Comparison of ENCODE assay signal across 19 mouse cellular contexts in genomic region chr17:9407640-9408039, GRCm38 (mm10). TPM values are rescaled to one million over a fixed set of nuclear protein-coding genes. Genes with fewer than 3 reads are reported as not detected.
DNase-seq lines count a peak whose midpoint lies in the region; ATAC-seq and TF ChIP-seq lines count a peak whose summit lies in the region.
"Had no signal": no experiment of that assay in that cellular context is flagged by ENCODE, and none has a peak within 500 bp of the region (broad histone marks: within the 10 kb centered on the region; RNA-seq: fewer than 3 reads in every experiment).

No protein-coding gene starts in this region.

- no peaks in the 10 kb centered on the region for H3K36me3 ChIP-seq in heart, adult 2 months (ENCODE audit: control insufficient read depth, insufficient read depth, low read length)
- no peaks in the 10 kb centered on the region for H3K36me3 ChIP-seq in heart, embryonic 10.5 days
- no peaks in the 10 kb centered on the region for H3K36me3 ChIP-seq in heart, embryonic 14.5 days (ENCODE audit: control insufficient read depth, insufficient read depth, low read length)
- no peaks in the 10 kb centered on the region for H3K36me3 ChIP-seq in neural tube, embryonic 15.5 days
- H3K36me3 ChIP-seq: limb, embryonic 13.5 days; liver, embryonic 15.5 days; neural tube, embryonic 12.5 days had no signal

- no peaks in the 10 kb centered on the region for H3K9me3 ChIP-seq in heart, embryonic 10.5 days
- H3K9me3 ChIP-seq in heart, embryonic 14.5 days (ENCODE audit: control insufficient read depth, low read length): no peaks in the 10 kb centered on the region
- H3K9me3 ChIP-seq in neural tube, embryonic 15.5 days (replicated peaks): no peaks in the 10 kb centered on the region
- H3K9me3 ChIP-seq: limb, embryonic 13.5 days; liver, embryonic 15.5 days; neural tube, embryonic 12.5 days had no signal

- no peaks in the 10 kb centered on the region for H3K4me1 ChIP-seq in heart, adult 2 months (ENCODE audit: control insufficient read depth, insufficient read depth, low read length)
- peaks cover 8% of the 10 kb centered on the region; the same call in 1 of the 2 replicates for H3K4me1 ChIP-seq in heart, embryonic 10.5 days
- H3K4me1 ChIP-seq in heart, embryonic 14.5 days (ENCODE audit: control insufficient read depth in 2 of 2, insufficient read depth in 2 of 2, low read length in 2 of 2): peaks cover 2 to 11% of the 10 kb centered on the region in 2 experiments
- H3K4me1 ChIP-seq in neural tube, embryonic 15.5 days: peaks cover 7% of the 10 kb centered on the region; the same call in 1 of the 2 replicates
- H3K4me1 ChIP-seq: limb, embryonic 13.5 days; liver, embryonic 15.5 days; neural tube, embryonic 12.5 days had no signal

- peak overlapping the region; percentile 60 for H3K4me2 ChIP-seq in heart, embryonic 14.5 days (ENCODE audit: low read length)
- no peak overlapping the region for H3K4me2 ChIP-seq in neural tube, embryonic 15.5 days
- H3K4me2 ChIP-seq: limb, embryonic 13.5 days; liver, embryonic 15.5 days; neural tube, embryonic 12.5 days had no signal

- H3K79me2 ChIP-seq in heart, adult 2 months (replicated peaks; ENCODE audit: control insufficient read depth, insufficient read depth, low read length): no peaks in the 10 kb centered on the region

- DNase-seq in heart, adult 2 months: peak in 1 of 2 experiments; percentile 2
- DNase-seq in heart, embryonic 10.5 days (ENCODE audit: low spot score): no peak
- DNase-seq in lung, postnatal 36 days: peak; percentile 0
- no peak for DNase-seq in lung, adult 18-20 months
- DNase-seq in adrenal gland, postnatal 25 days: no peak
- DNase-seq: cerebellum, adult 11 months; cerebellum, postnatal 14 days; kidney, adult 2 months; kidney, postnatal 36 days; lung, postnatal 14 days; right cerebral cortex, postnatal 4 days; thymus, postnatal 14 days had no signal

- no peak overlapping the region for H3K9ac ChIP-seq in heart, adult 2 months (ENCODE audit: low read depth, low read length)
- H3K9ac ChIP-seq in heart, embryonic 14.5 days (ENCODE audit: low read length): no peak overlapping the region
- no peak overlapping the region for H3K9ac ChIP-seq in neural tube, embryonic 15.5 days (replicated peaks)
- H3K9ac ChIP-seq: limb, embryonic 13.5 days; liver, embryonic 15.5 days; neural tube, embryonic 12.5 days had no signal

- TF ChIP-seq POLR2A in heart, adult 2 months (IDR thresholded peaks at IDR 0.05; ENCODE audit: insufficient read depth, low read depth, low read length): no peak

- H3K4me3 ChIP-seq in heart, adult 2 months: peak overlapping the region; percentile 12; the same call in 1 of the 2 replicates
- H3K4me3 ChIP-seq in heart, embryonic 10.5 days: no peak overlapping the region
- peak overlapping the region; percentile 2 to 9; a peak in 2 of 4 replicates for H3K4me3 ChIP-seq in heart, embryonic 14.5 days (ENCODE audit: control insufficient read depth in 1 of 2, insufficient read depth in 1 of 2, low read depth in 1 of 2, low read length in 2 of 2)
- H3K4me3 ChIP-seq in neural tube, embryonic 15.5 days (replicated peaks): no peak overlapping the region
- H3K4me3 ChIP-seq: limb, embryonic 13.5 days; liver, embryonic 15.5 days; neural tube, embryonic 12.5 days had no signal

- WGBS in heart, adult 2 months: 42% methylated on average over 6 of the region's 6 CpGs
- 41% methylated on average over 6 of the region's 6 CpGs for WGBS in heart, embryonic 10.5 days
- WGBS in heart, embryonic 14.5 days: 18% methylated on average over 6 of the region's 6 CpGs
- 57% methylated on average over 6 of the region's 6 CpGs for WGBS in neural tube, embryonic 15.5 days

- ATAC-seq in heart, embryonic 14.5 days (ENCODE audit: insufficient number of reproducible peaks, insufficient read depth, low FRiP score, low read depth): no peak; the same call in 1 of the 2 replicates
- ATAC-seq in neural tube, embryonic 15.5 days (ENCODE audit: low FRiP score): no peak

- no peak overlapping the region for H3K27ac ChIP-seq in heart, adult 2 months
- H3K27ac ChIP-seq in heart, embryonic 10.5 days: no peak overlapping the region
- peak overlapping the region; percentile 46 to 66; a peak in 3 of 4 replicates for H3K27ac ChIP-seq in heart, embryonic 14.5 days (replicated peaks in 1 of 2; ENCODE audit: control insufficient read depth in 1 of 2, insufficient read depth in 1 of 2, low read depth in 2 of 2, low read length in 2 of 2)
- H3K27ac ChIP-seq in neural tube, embryonic 15.5 days (replicated peaks): no peak overlapping the region
- H3K27ac ChIP-seq: limb, embryonic 13.5 days; liver, embryonic 15.5 days; neural tube, embryonic 12.5 days had no signal

- no peak for TF ChIP-seq EP300 in heart, adult 2 months (IDR thresholded peaks at IDR 0.05; ENCODE audit: insufficient read depth, low read depth, low read length)

- intact Hi-C loops in heart, adult 2 months (cut with DNase I): no loop called here

- no peaks in the 10 kb centered on the region for H3K27me3 ChIP-seq in heart, adult 2 months (ENCODE audit: control insufficient read depth, insufficient read depth, low read length)
- H3K27me3 ChIP-seq in heart, embryonic 10.5 days (ENCODE audit: insufficient read depth, poor library complexity, severe bottlenecking): no peaks in the 10 kb centered on the region
- no peaks in the 10 kb centered on the region; the same call in 1 of the 2 replicates for H3K27me3 ChIP-seq in heart, embryonic 14.5 days (ENCODE audit: control insufficient read depth, insufficient read depth, low read length)
- H3K27me3 ChIP-seq in neural tube, embryonic 15.5 days (replicated peaks): no peaks in the 10 kb centered on the region
- H3K27me3 ChIP-seq: limb, embryonic 13.5 days; liver, embryonic 15.5 days; neural tube, embryonic 12.5 days had no signal

- no peak for TF ChIP-seq CTCF in heart, adult 2 months (IDR thresholded peaks at IDR 0.05)

RNA-seq across cellular contexts. Expression of gene Gm17728, which starts 14.2 kb away (rescaled TPM):
- not detected for total RNA-seq in heart, adult 2 months (2021)
- polyA plus RNA-seq in heart, adult 2 months (2012; rRNA removed): not detected in 2 replicates
- polyA plus RNA-seq in heart, embryonic 10.5 days (2016; fragmentation: Nextera tagmentation; extraction: Ambion mirVana): not detected in 2 replicates
- polyA plus RNA-seq in heart, embryonic 14.5 days (2014; fragmentation: Nextera tagmentation; extraction: Ambion mirVana): not detected in 2 replicates
- total RNA-seq in adrenal gland, postnatal 25 days (2021): not detected in 2 replicates
- polyA plus RNA-seq in neural tube, embryonic 15.5 days (2015; fragmentation: Nextera tagmentation; extraction: Ambion mirVana): not detected in 2 replicates
- total RNA-seq: gastrocnemius, adult 8-10 months; hematopoietic stem cell, adult 5-6 weeks had no signal
- polyA plus RNA-seq: kidney, adult 2 months; limb, embryonic 13.5 days; liver, embryonic 15.5 days; neural tube, embryonic 12.5 days had no signal

Comparison
In these comparisons a context has a peak if more than half of its experiments do, and no peak if none do; other contexts are left out.
1. H3K27ac ChIP-seq: peak in heart, embryonic 14.5 days (2 of 2); none in heart, adult 2 months (single experiment), heart, embryonic 10.5 days (single experiment) and neural tube, embryonic 15.5 days (single experiment).
2. H3K4me3 ChIP-seq: peak in heart, adult 2 months (single experiment) and heart, embryonic 14.5 days (2 of 2); none in heart, embryonic 10.5 days (single experiment) and neural tube, embryonic 15.5 days (single experiment).